ENCODE assay signal across 8 mouse cellular contexts in genomic region chr12:67059136-67060014, GRCm38 (mm10).
A peak's percentile ranks its signal among the peaks of the same experiment; 100 is the strongest.
DNase-seq lines count a peak whose midpoint lies in the region; ATAC-seq and TF ChIP-seq lines count a peak whose summit lies in the region.

No protein-coding gene starts in this region.

- no peaks in the 10 kb centered on the region for H3K27me3 ChIP-seq in heart, embryonic 11.5 days (ENCODE audit: control insufficient read depth, insufficient read depth, low read length)
- H3K27me3 ChIP-seq in G1E (ENCODE audit: insufficient read depth, low read length), result no peaks in the 10 kb centered on the region
- no peaks in the 10 kb centered on the region for H3K27me3 ChIP-seq in neural tube, embryonic 15.5 days (replicated peaks)

- no peak overlapping the region for H3K9ac ChIP-seq in heart, embryonic 11.5 days (ENCODE audit: low read depth, low read length)
- H3K9ac ChIP-seq in neural tube, embryonic 15.5 days (replicated peaks), result no peak overlapping the region

- no peak for DNase-seq in heart, postnatal 10 days
- DNase-seq in G1E (ENCODE audit: low spot score), result no peak
- DNase-seq in fibroblast of lung, adult 2 months (ENCODE audit: low read depth), result peak; percentile 24
- DNase-seq in large intestine, adult 2 months (ENCODE audit: low read depth, low spot score), result peak; percentile 47
- no peak for DNase-seq in thymus, postnatal 36 days
- no peak for DNase-seq in thymus, postnatal 14 days

- peaks cover 7% of the 10 kb centered on the region for H3K9me3 ChIP-seq in heart, embryonic 11.5 days (replicated peaks; ENCODE audit: control insufficient read depth, low read length)
- peaks cover 14% of the 10 kb centered on the region for H3K9me3 ChIP-seq in G1E (replicated peaks)
- 0 out of 2 replicates have a peak, but pooled peaks cover 4% of the 10 kb centered on the region for H3K9me3 ChIP-seq in neural tube, embryonic 15.5 days (replicated peaks)

- no peak for TF ChIP-seq CTCF in G1E (IDR thresholded peaks at IDR 0.05; ENCODE audit: low read depth, low read length)

- H3K4me2 ChIP-seq in heart, embryonic 11.5 days, result no peak overlapping the region
- no peak overlapping the region for H3K4me2 ChIP-seq in neural tube, embryonic 15.5 days

- no peak overlapping the region for H3K27ac ChIP-seq in heart, embryonic 11.5 days (ENCODE audit: low read depth, low read length)
- H3K27ac ChIP-seq in neural tube, embryonic 15.5 days (replicated peaks), result no peak overlapping the region

- no peak overlapping the region for H3K4me3 ChIP-seq in heart, embryonic 11.5 days (ENCODE audit: low read depth, low read length)
- no peak overlapping the region for H3K4me3 ChIP-seq in G1E (ENCODE audit: low read depth, low read length)
- H3K4me3 ChIP-seq in neural tube, embryonic 15.5 days (replicated peaks), result no peak overlapping the region

- 65% methylated on average over 19 of the region's 19 CpGs for WGBS in heart, embryonic 11.5 days (ENCODE audit: insufficient replicate concordance)
- WGBS in large intestine, adult 2 months, result 56% methylated on average over 19 of the region's 19 CpGs
- WGBS in neural tube, embryonic 15.5 days, result 60% methylated on average over 19 of the region's 19 CpGs

- H3K36me3 ChIP-seq in heart, embryonic 11.5 days (ENCODE audit: control insufficient read depth, insufficient read depth, low read length), result no peaks in the 10 kb centered on the region
- no peaks in the 10 kb centered on the region for H3K36me3 ChIP-seq in G1E (replicated peaks)
- H3K36me3 ChIP-seq in neural tube, embryonic 15.5 days, result no peaks in the 10 kb centered on the region

- intact Hi-C loops in heart, postnatal 10 days (cut with DNase I), result no loop called here

- H3K4me1 ChIP-seq in heart, embryonic 11.5 days (ENCODE audit: control insufficient read depth, insufficient read depth, low read length), result no peaks in the 10 kb centered on the region
- no peaks in the 10 kb centered on the region for H3K4me1 ChIP-seq in G1E (ENCODE audit: insufficient read depth, low read depth, low read length)
- H3K4me1 ChIP-seq in neural tube, embryonic 15.5 days, result no peaks in the 10 kb centered on the region

- peak; percentile 99 for ATAC-seq in heart, embryonic 11.5 days (replicated peaks; ENCODE audit: insufficient number of reproducible peaks, low FRiP score, low TSS enrichment)
- peak; percentile 76 for ATAC-seq in G1E (ENCODE audit: extremely low read depth, insufficient number of reproducible peaks, low FRiP score, poor library complexity, severe bottlenecking)
- peak; percentile 93 for ATAC-seq in neural tube, embryonic 15.5 days (ENCODE audit: low FRiP score)

Comparison
In these comparisons a context has a peak if more than half of its experiments do, and no peak if none do; other contexts are left out.
1. DNase-seq: peak in fibroblast of lung, adult 2 months (single experiment) and large intestine, adult 2 months (single experiment); none in heart, postnatal 10 days (0 of 2), G1E (single experiment), thymus, postnatal 36 days (0 of 2) and thymus, postnatal 14 days (single experiment).
2. Peak in every context shown above with its lines, with median percentiles within 50 percentile points of each other: ATAC-seq.